Mouse (Mus musculus) midbrain, embryonic 11.5 days (tissue): ENCODE data around the gene Cep104. TPM values are rescaled to one million over a fixed set of nuclear protein-coding genes. Genes with fewer than 3 reads are reported as not detected.

Experiments
- ATAC-seq: fragments of 200-750 bp; cut with Nextera tagmentation; 2 replicates; pipeline ENCODE4 v1.8.0; 2017; ENCODE audit warnings: moderate TSS enrichment, moderate library complexity; ENCODE audit not compliant: low FRiP score
- DNase-seq: peaks from one replicate; pipeline ENCODE4 v3.0.0; 2015; ENCODE audit warnings: low spot score; ENCODE audit errors: missing footprints
- H3K27ac ChIP-seq: fragments of 300-500 bp; sonication (generic); 2 replicates; pipeline ENCODE4 v1.5.1; 2014; ENCODE audit warnings: low read depth, low read length
- H3K27me3 ChIP-seq: fragments of 300-500 bp; sonication (generic); 2 replicates; pipeline ENCODE4 v1.6.1; 2014; ENCODE audit warnings: mild to moderate bottlenecking, low read length, moderate library complexity, mixed read lengths; ENCODE audit not compliant: control insufficient read depth, insufficient read depth
- H3K36me3 ChIP-seq: fragments of 300-500 bp; sonication (generic); 2 replicates; pipeline ENCODE4 v1.6.1; 2014; ENCODE audit warnings: mild to moderate bottlenecking, low read length, moderate library complexity, mixed read lengths; ENCODE audit not compliant: control insufficient read depth, insufficient read depth
- H3K4me1 ChIP-seq: fragments of 300-500 bp; sonication (generic); 2 replicates; pipeline ENCODE4 v1.6.1; 2014; ENCODE audit warnings: low read length; ENCODE audit not compliant: control insufficient read depth, insufficient read depth
- H3K4me2 ChIP-seq: fragments of 300-500 bp; sonication (generic); 2 replicates; pipeline ENCODE4 v1.6.1; 2014; ENCODE audit warnings: mild to moderate bottlenecking, moderate library complexity
- H3K4me3 ChIP-seq: fragments of 300-500 bp; sonication (generic); 2 replicates; pipeline ENCODE4 v1.5.1; 2014; ENCODE audit warnings: low read depth, low read length
- H3K9ac ChIP-seq: fragments of 300-500 bp; sonication (generic); 2 replicates; pipeline ENCODE4 v1.6.1; 2014; ENCODE audit warnings: low read length
- H3K9me3 ChIP-seq: fragments of 300-500 bp; sonication (generic); 2 replicates; pipeline ENCODE4 v1.6.1; 2016; ENCODE audit warnings: low read length; ENCODE audit not compliant: control insufficient read depth
- WGBS: fragments of 180-500 bp; shearing (Covaris S2); extraction: QIAGEN DNeasy Blood & Tissue Kit; methylation state at CpG from one replicate; pipeline ENCODE4 v1.1.7; 2014; 5-methylcytosine and 5-hydroxymethylcytosine counted together
- polyA plus RNA-seq: library from polyadenylated mRNA; unstranded; fragments of >200 nt; fragmentation: Nextera tagmentation; extraction: Ambion mirVana; gene quantifications from 2 replicates; pipeline ENCODE4 v1.2.1, GENCODE M21; 2014

The Cep104 gene
- polyA plus RNA-seq, 1 experiment from 2014 or later: 19.0 TPM

DNA sequence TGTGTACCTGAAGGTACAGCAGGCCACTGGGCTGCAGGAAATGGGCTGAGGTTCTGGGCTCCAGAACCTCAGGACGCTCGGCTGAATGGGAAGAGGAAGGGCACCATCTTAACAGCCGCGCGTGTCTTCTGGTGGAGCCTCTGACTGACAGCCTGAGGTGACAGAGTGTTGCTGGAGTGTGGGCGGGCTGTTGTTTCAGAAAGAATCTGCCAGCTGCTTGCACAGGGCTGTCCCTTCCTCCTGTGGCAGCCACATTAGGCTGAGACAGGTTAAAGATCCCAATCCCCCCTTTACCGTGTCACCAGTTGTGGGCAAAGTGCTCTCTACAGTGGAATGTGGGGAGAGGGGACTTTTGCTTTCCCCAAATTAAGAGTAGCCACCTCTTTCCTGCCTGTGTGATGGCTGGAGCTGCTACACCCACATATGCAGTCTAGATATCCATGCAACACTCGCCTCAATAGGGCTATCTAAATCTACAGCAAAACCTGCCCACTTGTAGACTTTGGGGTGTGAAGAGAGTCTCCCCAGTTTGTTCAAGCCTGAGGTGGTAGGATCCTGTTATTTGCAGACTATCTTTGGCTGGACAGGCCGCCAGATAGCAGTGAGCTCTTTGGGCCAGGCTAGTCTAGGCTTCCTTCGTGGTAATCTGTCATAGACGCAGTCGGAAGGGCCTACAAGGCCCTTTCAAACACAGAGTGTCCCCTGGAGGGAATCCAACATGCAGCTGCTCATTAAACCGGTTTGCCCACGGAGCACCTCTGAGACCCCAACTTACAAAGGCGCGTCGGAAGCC, 49.9 kb downstream of the Cep104 start:
- no peak overlapping the region for H3K4me3 ChIP-seq
- 39% methylated on average over 17 of the region's 17 CpGs for WGBS
- no peak for DNase-seq
- no peak overlapping the region for H3K27ac ChIP-seq
- H3K4me2 ChIP-seq: peak overlapping the region; percentile 51
- H3K36me3 ChIP-seq: peaks cover 7% of the 10 kb centered on the region
- no peak for ATAC-seq
- peaks cover 14% of the 10 kb centered on the region for H3K4me1 ChIP-seq
- peaks cover 2% of the 10 kb centered on the region; the same call in 1 of the 2 replicates for H3K27me3 ChIP-seq
- no peaks in the 10 kb centered on the region for H3K9me3 ChIP-seq
- no peak overlapping the region; the same call in 1 of the 2 replicates for H3K9ac ChIP-seq

DNA sequence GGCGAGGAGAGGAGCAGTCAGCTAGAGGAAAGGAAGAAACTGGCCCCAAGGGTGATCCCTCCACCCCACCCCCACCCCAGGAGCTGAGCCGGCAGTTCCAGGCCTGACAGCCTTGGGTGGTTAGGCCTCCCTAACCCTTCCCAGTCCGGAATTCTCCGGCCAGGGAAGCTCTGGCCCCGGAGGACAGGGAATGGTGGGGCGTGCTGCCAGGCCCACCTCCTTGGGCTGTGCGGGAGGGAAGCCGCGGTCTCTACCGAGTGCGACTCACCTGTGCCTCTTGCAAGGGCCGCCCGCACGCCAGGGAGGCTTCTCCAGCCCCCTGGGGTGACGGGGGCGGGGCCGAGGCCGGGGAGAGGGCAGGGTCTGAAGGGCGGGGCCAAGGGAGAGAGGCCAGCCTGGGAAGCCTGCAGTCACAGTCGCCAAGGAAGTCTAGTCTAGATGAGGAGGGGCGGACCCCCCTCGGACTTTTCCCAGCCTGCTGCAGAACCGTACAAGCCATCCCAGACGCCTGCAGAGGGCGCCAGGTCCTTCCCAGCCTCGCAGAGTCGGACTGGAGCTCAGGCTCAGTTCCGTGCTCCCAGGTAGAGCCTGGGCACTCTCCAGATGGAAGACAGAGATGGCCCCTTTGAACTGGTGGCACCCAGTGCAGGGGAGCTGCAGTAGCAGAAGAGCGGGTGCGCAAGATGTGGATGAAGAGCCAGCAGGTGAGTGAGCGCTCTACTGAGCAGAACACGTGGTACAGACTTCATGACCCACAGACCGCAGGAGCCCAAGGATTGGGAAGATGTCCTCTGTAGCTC, 50.8 kb downstream of the Cep104 start, which contains the start of gene Smim1:
TSS of gene Smim1 (minus strand) at position 590 of the 800 bp plus-strand sequence.
- peak within 1 kb of the TSS; percentile 51 for H3K4me2 ChIP-seq
- H3K9me3 ChIP-seq: no peaks in the 10 kb centered on the region
- 1% methylated on average over 33 of the region's 33 CpGs for WGBS
- peaks cover 14% of the 10 kb centered on the region for H3K4me1 ChIP-seq
- no peak within 1 kb of the TSS for H3K27ac ChIP-seq
- peak within 1 kb of the TSS; percentile 30 for H3K4me3 ChIP-seq
- peaks cover 3% of the 10 kb centered on the region for H3K36me3 ChIP-seq
- peaks cover 2% of the 10 kb centered on the region; the same call in 1 of the 2 replicates for H3K27me3 ChIP-seq
- ATAC-seq (peak; percentile 49; the same call in 1 of the 2 replicates), DNase-seq (peak; percentile 93)
- peak within 1 kb of the TSS; percentile 54 for H3K9ac ChIP-seq

DNA sequence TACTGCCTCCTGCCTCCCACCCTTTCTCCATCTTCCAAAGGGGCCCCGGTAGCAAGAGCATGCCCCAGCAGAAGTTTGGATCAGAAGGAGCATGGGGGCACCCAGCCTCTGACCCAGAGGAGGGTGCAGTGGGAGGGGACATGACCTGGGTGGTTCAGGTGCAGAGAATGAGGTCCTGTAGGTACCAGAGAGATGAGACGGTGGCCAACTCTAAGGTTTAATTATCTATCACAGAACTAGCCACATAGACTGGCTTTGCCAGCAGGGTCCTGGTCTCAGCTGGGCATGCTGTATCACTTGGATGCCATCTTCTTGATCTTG, 51.4 kb downstream of the Cep104 start:
- Histone ChIP-seq H3K4me3 (peak overlapping the region; percentile 30; the same call in 1 of the 2 replicates), H3K9ac (peak overlapping the region; percentile 54), H3K4me1 (peaks cover 14% of the 10 kb centered on the region), H3K36me3 (peaks cover 2% of the 10 kb centered on the region; the same call in 1 of the 2 replicates), H3K27me3 (peaks cover 2% of the 10 kb centered on the region; the same call in 1 of the 2 replicates), H3K4me2 (peak overlapping the region; percentile 51), H3K9me3 (no peaks in the 10 kb centered on the region), H3K27ac (no peak overlapping the region)
- no peak for DNase-seq
- ATAC-seq: no peak
- WGBS: 26% methylated on average over 2 of the region's 2 CpGs

DNA sequence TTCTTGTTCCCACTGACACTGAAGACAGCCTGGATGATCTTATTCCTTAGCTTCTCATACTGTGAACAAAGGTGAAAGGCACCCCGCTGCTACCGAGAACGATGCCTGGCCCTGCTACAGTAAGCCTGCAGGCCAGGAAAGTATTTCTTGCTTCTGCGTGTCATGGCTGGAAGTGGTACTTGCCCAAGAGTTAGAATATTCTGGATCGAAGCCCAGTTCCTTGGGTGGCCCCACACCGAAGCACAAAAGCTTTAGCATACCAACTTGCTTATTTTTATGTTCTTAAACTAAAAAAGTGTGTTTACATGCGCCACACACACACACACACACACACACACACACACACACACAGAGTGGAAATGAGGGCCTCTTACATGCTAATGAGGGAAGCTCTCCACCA, 53.1 kb downstream of the Cep104 start:
- no peak for ATAC-seq
- 80% methylated on average over 7 of the region's 7 CpGs for WGBS
- H3K4me2 ChIP-seq: no peak overlapping the region

DNA sequence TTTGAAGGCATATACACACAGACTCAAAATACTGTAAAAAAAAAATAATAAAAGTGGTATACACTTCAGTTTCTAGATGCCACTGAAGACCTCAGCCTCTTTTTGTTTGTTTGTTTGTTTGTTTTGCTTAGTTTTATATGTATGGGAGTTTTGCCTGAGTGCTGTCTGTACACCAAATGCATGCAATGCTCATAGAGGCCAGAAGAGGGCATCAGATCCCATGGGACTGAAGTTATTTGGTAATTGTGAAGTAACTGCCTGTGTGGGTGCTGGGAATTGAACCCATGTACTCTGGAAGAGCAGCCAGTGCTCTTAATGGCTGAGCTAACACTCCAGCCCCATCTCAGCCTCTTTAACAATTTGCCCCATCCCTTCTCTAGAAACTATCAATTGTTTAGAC, 53.7 kb downstream of the Cep104 start:
- no peak overlapping the region for H3K4me2 ChIP-seq
- no peak for DNase-seq
- H3K9me3 ChIP-seq: no peaks in the 10 kb centered on the region
- peaks cover 14% of the 10 kb centered on the region for H3K4me1 ChIP-seq
- H3K9ac ChIP-seq: no peak overlapping the region
- H3K27ac ChIP-seq: no peak overlapping the region
- ATAC-seq: no peak
- no peak overlapping the region for H3K4me3 ChIP-seq
- H3K27me3 ChIP-seq: peaks cover 2% of the 10 kb centered on the region; the same call in 1 of the 2 replicates
- no peaks in the 10 kb centered on the region for H3K36me3 ChIP-seq

More for the DNA sequence above, 53.1 kb downstream of the Cep104 start:
- Histone ChIP-seq H3K4me1 (peaks cover 14% of the 10 kb centered on the region), H3K36me3 (no peaks in the 10 kb centered on the region), H3K9me3 (no peaks in the 10 kb centered on the region), H3K27me3 (peaks cover 2% of the 10 kb centered on the region; the same call in 1 of the 2 replicates), H3K4me3 (no peak overlapping the region), H3K9ac (no peak overlapping the region), H3K27ac (no peak overlapping the region)
- DNase-seq: no peak

DNA sequence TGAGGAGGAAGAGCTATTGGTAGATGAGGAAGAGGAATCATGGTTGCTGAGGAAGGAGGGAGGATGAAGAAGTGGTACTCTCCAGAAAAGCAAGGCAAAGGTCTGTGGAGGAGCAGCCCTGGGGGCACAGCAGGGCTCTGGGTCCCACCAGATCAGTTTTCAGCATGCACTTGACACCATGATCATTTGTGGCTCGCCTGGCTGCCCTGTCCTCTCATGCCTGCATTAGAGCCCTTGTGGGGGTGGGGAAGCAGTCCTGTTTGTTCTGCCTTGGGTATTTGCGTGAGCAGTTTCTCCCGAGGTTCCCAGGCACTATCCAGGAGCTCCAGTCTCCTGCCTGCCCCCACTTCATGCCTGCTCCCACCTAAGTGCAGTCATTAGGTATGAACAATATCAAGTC, 62.1 kb downstream of the Cep104 start:
- Histone ChIP-seq H3K4me3 (no peak overlapping the region), H3K9me3 (no peaks in the 10 kb centered on the region), H3K4me2 (no peak overlapping the region), H3K9ac (no peak overlapping the region), H3K27me3 (no peaks in the 10 kb centered on the region), H3K36me3 (no peaks in the 10 kb centered on the region), H3K4me1 (no peaks in the 10 kb centered on the region), H3K27ac (no peak overlapping the region)
- ATAC-seq: no peak
- no peak for DNase-seq
- 49% methylated on average over 3 of the region's 3 CpGs for WGBS

DNA sequence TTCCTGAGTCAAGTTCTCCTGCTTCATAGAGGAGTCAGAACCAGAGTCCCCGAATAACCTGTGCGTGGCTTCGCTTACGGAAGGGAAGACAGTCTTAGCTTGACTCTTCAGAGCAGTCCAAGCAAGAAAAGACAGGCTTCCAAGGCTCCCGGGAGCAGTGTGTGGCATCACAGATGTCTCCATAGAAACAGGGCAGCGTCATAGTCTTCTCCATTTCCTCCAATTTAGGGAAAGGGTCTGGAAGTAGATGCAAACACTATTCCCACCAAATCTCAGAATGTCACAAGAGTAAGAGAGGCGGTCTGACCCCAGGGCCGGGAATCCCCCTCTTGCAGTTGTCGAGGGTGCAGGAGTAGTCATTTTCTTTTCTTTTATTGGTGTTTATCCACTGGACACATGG, 67.6 kb downstream of the Cep104 start, which contains the start of gene Ccdc27:
TSS of gene Ccdc27 (minus strand) at position 101 of the 400 bp plus-strand sequence.
- no peak within 1 kb of the TSS for H3K4me2 ChIP-seq
- DNase-seq (no peak), ATAC-seq (no peak)
- H3K27me3 ChIP-seq: no peaks in the 10 kb centered on the region
- 84% methylated on average over 9 of the region's 9 CpGs for WGBS
- no peak within 1 kb of the TSS for H3K27ac ChIP-seq
- H3K4me3 ChIP-seq: no peak within 1 kb of the TSS
- no peaks in the 10 kb centered on the region for H3K36me3 ChIP-seq
- no peaks in the 10 kb centered on the region for H3K9me3 ChIP-seq
- no peaks in the 10 kb centered on the region for H3K4me1 ChIP-seq
- H3K9ac ChIP-seq: no peak within 1 kb of the TSS

DNA sequence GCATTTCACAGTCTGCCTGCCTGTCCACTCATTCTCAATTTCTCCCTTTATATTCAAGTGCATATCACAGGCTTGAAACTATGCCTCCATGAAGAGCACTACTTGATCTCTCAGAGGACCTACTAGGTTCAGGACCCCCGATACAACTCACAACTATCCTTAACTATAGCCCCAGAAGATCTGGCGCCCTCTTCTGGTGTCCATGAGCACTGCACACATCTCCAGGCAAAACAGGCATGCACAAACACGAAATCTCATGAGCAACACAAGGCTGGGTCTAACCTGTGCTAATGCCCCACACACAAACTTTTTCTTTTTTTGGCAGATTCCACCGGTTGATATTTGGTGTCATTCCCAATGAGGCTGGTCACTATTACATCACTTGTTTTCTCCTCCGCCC, 70.8 kb downstream of the Cep104 start:
- Histone ChIP-seq H3K4me1 (no peaks in the 10 kb centered on the region), H3K27me3 (no peaks in the 10 kb centered on the region), H3K9me3 (no peaks in the 10 kb centered on the region), H3K4me2 (no peak overlapping the region), H3K36me3 (no peaks in the 10 kb centered on the region), H3K9ac (no peak overlapping the region), H3K27ac (no peak overlapping the region), H3K4me3 (no peak overlapping the region)
- DNase-seq (no peak), ATAC-seq (no peak)
- WGBS: 68% methylated on average over 5 of the region's 5 CpGs

DNA sequence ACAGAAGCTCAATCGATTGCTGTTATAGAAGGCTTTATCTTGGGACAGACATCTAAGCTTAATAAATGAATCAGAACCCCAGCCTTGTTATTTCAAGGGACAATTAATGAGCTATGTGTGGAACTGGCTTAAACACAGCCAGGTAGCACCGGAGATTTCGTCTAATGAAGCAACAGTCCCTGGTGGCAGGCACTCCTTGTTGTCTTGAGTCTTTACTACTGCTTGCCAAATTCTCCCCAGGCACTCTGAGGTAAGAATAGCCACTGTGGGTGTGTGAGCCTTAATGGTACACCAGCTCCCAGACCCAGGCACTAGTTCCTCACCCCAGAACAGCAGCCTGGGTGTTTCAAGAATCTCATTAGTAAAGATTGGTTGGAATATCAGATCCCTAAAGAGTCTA, 76.4 kb downstream of the Cep104 start:
- no peak overlapping the region for H3K4me3 ChIP-seq
- H3K27me3 ChIP-seq: no peaks in the 10 kb centered on the region
- WGBS: 95% methylated on average over 3 of the region's 3 CpGs
- H3K4me1 ChIP-seq: no peaks in the 10 kb centered on the region
- DNase-seq (no peak), ATAC-seq (no peak)
- no peak overlapping the region for H3K4me2 ChIP-seq
- no peaks in the 10 kb centered on the region for H3K36me3 ChIP-seq
- H3K9me3 ChIP-seq: no peaks in the 10 kb centered on the region
- H3K27ac ChIP-seq: no peak overlapping the region
- H3K9ac ChIP-seq: no peak overlapping the region
